Mouse (Mus musculus) left cerebral cortex, postnatal 36 days (tissue): ENCODE results near the gene Csnk1d. TPM values are rescaled to one million over a fixed set of nuclear protein-coding genes. Genes with fewer than 3 reads are reported as not detected.

Experiments used
- DNase-seq, 2 experiments: peaks; one replicate each; pipeline ENCODE4 v3.0.0; 2021 to 2022; ENCODE audit warnings: low spot score in 2 of 2, mixed read lengths in 1 of 2
- intact Hi-C: fragments of 180-260 bp; cut with DNase I; formaldehyde crosslinking; loops from one replicate; pipeline ENCODE4 v1.15.1; 2025
- total RNA-seq, 2 experiments: library from RNA; stranded (reverse); gene quantifications; 2 replicates each; pipeline ENCODE4 v1.2.3; 2021

Gene Csnk1d
- total RNA-seq, 2 experiments from 2014 or later = 113 to 115 TPM

DNA sequence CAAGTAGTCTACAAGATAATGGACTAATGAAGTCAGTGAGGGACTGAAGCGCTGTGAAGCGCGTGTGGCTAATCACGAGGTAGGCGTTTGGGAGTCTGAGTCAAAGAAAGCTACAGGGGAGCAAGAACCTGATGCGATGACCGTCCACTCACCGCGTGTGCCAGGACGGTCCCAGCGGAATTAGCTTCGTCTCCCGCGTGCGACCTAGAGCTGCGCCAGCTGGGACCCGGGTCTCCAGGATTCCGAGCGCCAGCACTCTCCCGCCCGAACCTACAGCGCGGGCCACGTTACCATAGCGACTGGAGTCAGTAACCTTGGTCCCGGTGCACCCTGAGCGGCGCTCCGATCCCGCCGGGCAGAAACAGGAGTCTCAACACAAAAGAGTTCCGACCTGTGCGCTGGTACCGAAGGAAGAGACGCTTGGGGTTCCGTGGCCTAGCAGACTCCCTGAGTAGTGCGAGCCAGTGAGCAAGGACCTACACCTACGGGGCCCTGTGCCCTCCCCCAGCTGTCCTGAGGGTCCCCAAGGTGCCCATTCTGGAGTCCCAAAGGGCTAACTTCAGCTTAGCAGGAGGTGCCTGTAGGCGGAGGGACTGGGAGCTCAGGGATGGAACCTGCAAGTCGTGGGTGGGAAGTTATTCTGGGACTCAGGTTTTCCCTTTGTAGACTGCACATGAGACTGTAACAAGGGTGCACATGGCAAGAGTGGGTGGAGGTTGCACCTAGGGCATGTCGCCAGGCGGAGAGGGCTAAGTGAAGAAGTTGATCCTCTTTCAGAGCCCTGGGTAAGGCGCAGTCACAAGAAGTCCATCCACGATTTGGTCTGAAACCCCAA is 58.3 kb downstream of the Csnk1d start, which contains the start of gene Ccdc57:
Gene Ccdc57, minus strand, starts transcription at position 309 of the 835 bp plus-strand sequence.
- DNase-seq = peak; percentile 93 to 94
- intact Hi-C loops = no loop called here

DNA sequence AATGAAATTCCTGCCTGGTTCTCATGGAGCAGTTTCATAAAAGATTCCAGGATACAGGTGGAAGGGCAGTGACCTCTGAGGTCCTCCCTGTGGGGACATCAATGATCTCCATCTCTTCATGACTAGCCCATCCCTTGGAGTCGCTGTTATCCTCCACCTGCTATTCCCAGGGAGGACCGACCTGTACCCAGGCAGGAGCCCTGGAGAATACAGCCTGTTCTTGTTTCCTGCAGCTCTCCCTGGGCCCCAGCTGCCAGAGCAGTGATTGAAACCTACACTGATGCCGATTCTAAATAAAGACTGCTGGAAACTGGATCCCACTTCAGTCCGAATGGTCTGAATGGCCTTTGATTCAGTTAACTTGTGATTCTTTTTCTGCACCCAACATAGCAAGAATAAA is 59.7 kb downstream of the Csnk1d start:
- intact Hi-C loops = no loop called here
- no peak for DNase-seq

DNA sequence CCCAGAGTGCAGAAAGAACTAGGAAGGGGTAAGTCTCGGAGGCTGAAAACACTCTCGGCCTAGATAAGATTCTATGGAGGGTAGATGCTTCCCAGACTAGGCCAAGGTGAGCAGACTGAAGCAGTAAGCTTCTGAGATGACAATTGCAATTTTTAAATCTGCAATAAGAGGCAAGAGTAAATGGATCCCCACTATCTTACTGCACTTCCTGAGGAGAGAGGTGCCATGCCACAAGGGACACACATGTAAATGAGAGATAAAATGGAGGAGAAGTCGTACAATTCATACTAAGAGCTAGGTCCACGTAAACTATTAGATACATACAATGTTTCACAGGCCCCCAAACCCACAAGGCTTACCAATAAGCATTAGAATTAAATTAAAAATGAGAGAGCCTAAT is 62.7 kb downstream of the Csnk1d start:
- no peak for DNase-seq
- intact Hi-C loops = no loop called here

DNA sequence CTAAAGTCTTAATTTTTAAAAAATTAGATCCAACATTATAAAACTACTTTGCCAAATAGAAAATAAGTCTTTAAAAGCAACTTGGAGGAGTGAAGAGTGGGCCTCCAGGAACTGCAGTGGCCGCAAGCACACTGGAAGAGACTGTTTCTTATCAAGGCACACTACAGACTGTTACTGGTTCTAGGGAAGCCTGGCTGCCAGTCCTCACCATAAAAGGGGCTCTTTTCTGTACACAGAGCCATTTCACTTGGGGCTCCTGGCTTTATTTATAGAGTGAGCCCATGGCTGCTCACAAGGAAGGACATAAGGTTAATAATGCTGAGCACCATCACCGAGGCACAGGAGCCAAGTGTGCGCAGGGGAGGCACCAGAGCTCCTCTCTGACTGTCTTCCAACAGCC is 68.6 kb downstream of the Csnk1d start:
- no peak for DNase-seq
- intact Hi-C loops = no loop called here

DNA sequence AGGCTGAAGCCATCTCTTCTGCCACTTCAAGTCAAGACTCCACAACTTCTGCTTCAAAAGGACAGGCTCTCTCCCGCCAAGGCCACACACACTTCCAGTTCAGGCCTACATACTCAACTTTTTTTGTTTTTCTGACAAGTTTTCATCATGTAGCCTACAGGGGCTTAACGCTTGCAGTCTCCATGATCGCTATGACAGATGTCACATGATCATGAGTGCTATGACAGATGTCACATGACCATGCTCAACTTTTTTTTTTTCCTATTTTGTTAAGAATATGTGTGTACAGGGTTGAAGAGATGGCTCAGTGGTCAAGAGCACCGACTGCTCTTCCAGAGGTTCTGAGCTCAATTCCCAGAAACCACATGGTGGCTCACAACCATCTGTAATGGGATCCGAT is 73.4 kb downstream of the Csnk1d start:
- intact Hi-C loops = no loop called here
- no peak for DNase-seq

DNA sequence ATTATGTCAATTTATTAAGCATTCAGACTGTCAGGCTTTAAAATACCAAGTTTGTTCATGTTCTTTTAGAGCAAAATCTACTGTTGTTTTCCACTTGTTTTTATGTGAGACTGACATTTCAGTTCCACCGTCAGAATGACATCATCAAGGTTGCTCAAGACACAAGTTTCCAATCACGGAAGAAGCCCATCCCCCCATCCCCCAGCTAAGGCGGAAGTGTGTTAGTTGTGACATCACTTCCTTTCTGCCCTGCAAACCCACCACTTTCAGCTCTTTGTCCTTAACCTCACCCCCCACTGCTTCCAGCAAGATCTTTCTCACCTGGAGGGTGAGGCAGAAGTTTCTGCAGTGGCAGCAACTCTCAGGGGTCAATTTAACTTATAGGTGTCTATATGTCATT is 74.7 kb downstream of the Csnk1d start:
- DNase-seq = no peak
- intact Hi-C loops = no loop called here

DNA sequence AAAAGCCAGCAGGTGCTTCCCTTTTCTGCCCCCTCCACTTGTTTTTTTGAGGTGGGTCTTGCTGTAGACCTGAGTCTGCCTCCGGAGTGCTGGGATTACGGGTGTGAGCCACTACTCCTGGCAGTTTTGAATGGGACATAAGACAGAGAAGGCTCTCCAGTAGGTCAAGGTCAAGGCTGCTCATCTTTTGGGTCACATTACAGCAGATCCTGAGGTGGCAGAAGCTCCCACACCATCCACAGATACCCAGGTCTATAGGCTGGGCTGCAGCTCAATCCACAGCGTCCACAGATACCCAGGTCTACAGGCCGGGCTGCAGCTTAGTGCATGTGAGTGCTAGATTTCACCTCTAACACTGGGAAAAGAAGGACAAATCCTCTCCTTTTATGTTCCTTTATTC is 77.3 kb downstream of the Csnk1d start:
- intact Hi-C loops = no loop called here
- DNase-seq = no peak

Other genes with a start within 250 kb of the Csnk1d start
- 10 to 100 TPM; 23.4 to 34.8 TPM for gene Hmga1b, start 228.5 kb downstream of the Csnk1d start, total RNA-seq
- gene Rfng, start 207.1 kb downstream of the Csnk1d start, total RNA-seq = 10 to 100 TPM; 63.7 to 65.9 TPM
- 100 to 1,000 TPM; 130 to 153 TPM for gene Gps1, start 207.1 kb downstream of the Csnk1d start, total RNA-seq
- gene Dus1l, start 194.9 kb downstream of the Csnk1d start, total RNA-seq = 10 to 100 TPM; 39.4 to 42.4 TPM
- gene Fasn, start 166.8 kb downstream of the Csnk1d start, total RNA-seq = 100 to 1,000 TPM; 182 to 190 TPM
- gene Ccdc57, start 58.5 kb downstream of the Csnk1d start, total RNA-seq = 10 to 100 TPM in 1 of 2 experiments, 1 to 10 TPM in 1; 6.2 to 10.7 TPM
- gene Slc16a3, start 42.9 kb downstream of the Csnk1d start, total RNA-seq = 1 to 10 TPM; 3.5 to 5.5 TPM
- gene Cd7, start 48.1 kb upstream of the Csnk1d start, total RNA-seq = 1 to 10 TPM; 2.1 TPM
- gene Sectm1b, start 72.2 kb upstream of the Csnk1d start, total RNA-seq = not detected
- gene Sectm1a, start 89.9 kb upstream of the Csnk1d start, total RNA-seq = not detected
- not detected for gene Tex19.2, start 127.3 kb upstream of the Csnk1d start, total RNA-seq
- gene Tex19.1, start 154.8 kb upstream of the Csnk1d start, total RNA-seq = not detected
- gene Uts2r, start 168.9 kb upstream of the Csnk1d start, total RNA-seq = not detected
- 10 to 100 TPM; 24.5 to 28.6 TPM for gene Hexdc, start 213.1 kb upstream of the Csnk1d start, total RNA-seq
- 1 to 10 TPM; 7.9 to 8.0 TPM for gene Ogfod3, start 213.4 kb upstream of the Csnk1d start, total RNA-seq
- 10 to 100 TPM; 20.4 to 27.7 TPM for gene Cybc1, start 238.0 kb upstream of the Csnk1d start, total RNA-seq
- gene Narf, start 245.9 kb upstream of the Csnk1d start, total RNA-seq = 10 to 100 TPM; 48.1 to 62.7 TPM